Mouse (Mus musculus) liver, embryonic 14.5 days (tissue): Measurements from ENCODE around the gene Gja10.

ENCODE experiments used
- CTCF ChIP-seq: IDR thresholded peaks from 2 replicates; pipeline ENCODE4 v1.5.1; 2016; ENCODE audit warnings: antibody characterized with exemption, low read depth, control low read depth
- EP300 ChIP-seq: IDR thresholded peaks from 2 replicates; pipeline ENCODE4 v1.6.1; 2016; ENCODE audit warnings: antibody characterized with exemption, low read depth

GRCm38 (mm10) chr4:32586596-32586995 lies 16.0 kb downstream of the Gja10 start:
- TF ChIP-seq CTCF (peak; percentile 89), EP300 (no peak)
